Mouse (Mus musculus): Measurements from ENCODE around the gene Lrrc8c.

Gene Lrrc8c

DNA sequence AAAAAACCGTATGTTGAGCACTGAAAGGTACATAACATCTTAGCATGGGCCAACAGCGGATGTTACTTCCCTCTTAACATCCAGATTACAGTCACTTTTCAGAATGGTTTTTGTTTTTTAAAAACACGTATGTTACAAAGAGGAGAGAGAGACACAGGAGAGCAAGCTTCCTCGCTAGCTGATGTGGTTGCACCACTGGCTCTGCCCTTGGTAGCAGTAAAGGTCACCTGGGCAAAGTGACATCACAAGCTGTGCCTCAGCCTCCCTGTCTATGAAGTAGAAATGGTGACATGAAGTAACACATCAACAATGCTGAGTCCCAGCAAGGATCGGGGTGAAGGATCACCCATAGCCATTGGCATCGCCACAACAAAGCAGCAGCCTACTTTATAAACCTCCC, 10.4 kb upstream of the Lrrc8c start:
- DNase-seq: no peak

GRCm38 (mm10) chr5:105512297-105512696, 6.9 kb upstream of the Lrrc8c start:
- DNase-seq: no peak

GRCm38 (mm10) chr5:105515532-105515931, 3.7 kb upstream of the Lrrc8c start:
- DNase-seq: no peak

DNA sequence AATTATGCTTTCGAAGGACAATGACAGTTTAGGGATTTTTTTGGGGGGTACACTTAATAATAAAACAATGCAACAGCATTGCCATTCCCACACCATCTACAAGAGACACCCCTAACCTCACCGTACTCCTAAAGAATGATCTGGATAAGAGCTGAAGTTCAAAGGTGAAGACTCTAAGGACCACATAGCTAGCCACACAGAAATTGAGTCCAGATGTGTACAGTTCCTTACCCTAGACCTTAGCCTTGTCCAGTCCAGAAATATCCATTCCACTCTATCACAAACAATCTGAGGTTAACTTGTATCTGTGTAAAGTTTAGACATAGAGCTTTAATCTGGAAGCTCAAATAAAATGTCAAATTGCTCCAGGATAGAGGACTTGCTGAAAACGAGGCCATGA, 2.9 kb upstream of the Lrrc8c start:
- DNase-seq: no peak

- peak; percentile 38 for DNase-seq
Observed at GRCm38 (mm10) chr5:105517992-105518625, 1.1 kb upstream of the Lrrc8c start.

GRCm38 (mm10) chr5:105518626-105519095, 527 bp upstream of the Lrrc8c start:
- DNase-seq: peak; percentile 74

DNA sequence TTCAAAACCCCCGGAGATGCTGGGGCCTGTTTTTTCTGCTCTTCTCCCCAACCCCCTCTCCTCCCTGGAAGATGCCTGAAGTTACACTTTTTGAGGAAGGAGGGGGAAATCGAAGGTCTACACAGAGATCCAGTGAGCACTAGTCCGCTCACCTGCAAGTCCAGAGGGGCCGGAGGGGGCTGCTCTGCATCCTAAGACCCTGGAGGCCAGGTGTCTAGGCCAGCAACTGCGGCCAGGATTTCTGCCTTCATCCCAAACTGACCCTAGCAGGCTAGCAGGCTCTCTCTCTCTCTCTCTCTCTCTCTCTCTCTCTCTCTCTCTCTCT, 750 bp downstream of the Lrrc8c start:
- DNase-seq: no peak

- no peak for DNase-seq
Observed at GRCm38 (mm10) chr5:105520442-105520965, 1.3 kb downstream of the Lrrc8c start.

DNA sequence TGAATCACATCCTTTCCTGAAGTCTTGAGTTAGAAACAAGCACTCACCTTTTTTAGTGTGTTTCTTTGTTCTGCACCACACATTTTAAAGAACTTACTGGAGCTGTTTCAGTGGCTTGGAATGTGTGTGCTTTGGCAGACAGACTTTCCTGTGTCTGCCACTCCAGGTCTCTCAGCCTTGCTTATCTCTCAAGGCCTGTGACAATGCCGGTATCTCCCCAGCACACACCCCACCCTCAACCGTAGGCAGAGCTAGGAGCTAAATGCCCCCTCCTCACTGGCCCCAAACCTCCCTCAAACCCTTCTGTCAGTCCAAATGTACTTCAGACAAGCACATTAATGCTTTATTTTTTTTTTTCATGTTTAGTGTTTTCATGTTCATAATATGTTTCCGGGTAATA, 4.3 kb downstream of the Lrrc8c start:
- DNase-seq: no peak

DNA sequence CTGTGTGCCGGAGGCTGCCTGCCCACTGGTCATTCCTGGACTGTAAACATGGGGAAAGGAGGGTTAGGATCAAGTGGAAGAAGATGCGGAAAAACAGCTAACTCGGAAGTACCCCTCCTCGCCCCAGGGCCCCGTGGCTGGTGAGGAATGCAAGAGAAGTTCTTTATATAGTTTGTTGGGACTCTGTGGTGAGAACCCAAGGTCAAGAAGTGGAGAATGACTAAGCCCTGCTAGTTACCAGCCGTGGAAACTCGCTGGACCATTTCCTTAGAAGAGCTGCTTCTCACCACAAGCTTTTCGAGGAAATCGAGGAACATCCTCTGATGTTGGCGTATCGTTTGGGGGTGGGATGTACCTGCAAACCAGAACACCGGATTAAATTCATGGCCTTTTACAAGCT, 5.8 kb downstream of the Lrrc8c start:
- no peak for DNase-seq

GRCm38 (mm10) chr5:105526107-105526645, 7.0 kb downstream of the Lrrc8c start:
- DNase-seq: no peak

- no peak for DNase-seq
Observed at GRCm38 (mm10) chr5:105526766-105527165, 7.6 kb downstream of the Lrrc8c start.

- no peak for DNase-seq
Observed at GRCm38 (mm10) chr5:105527477-105528331, 8.5 kb downstream of the Lrrc8c start.

DNA sequence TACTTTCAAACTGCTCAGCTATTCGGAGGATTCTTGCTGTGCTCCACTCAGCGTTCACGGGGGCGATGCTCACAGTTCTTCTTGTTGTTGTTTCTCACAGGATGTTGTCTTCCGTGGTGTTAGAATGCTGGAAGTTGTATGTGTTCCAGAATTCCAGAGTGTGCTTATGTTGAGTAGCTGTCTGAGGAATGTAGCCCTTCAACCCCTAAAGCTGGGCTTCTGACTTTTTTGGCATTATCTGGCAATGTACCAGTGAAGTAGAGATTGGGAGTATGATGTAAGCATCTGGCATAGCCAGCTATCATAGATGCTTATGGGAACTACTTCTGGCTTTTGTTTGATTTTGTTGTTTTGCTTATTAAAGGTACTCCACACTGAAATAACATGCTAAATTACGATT, 11.4 kb downstream of the Lrrc8c start:
- no peak for DNase-seq

GRCm38 (mm10) chr5:105535186-105535585, 16.0 kb downstream of the Lrrc8c start:
- DNase-seq: no peak

GRCm38 (mm10) chr5:105536172-105536571, 17.0 kb downstream of the Lrrc8c start:
- DNase-seq: no peak

DNA sequence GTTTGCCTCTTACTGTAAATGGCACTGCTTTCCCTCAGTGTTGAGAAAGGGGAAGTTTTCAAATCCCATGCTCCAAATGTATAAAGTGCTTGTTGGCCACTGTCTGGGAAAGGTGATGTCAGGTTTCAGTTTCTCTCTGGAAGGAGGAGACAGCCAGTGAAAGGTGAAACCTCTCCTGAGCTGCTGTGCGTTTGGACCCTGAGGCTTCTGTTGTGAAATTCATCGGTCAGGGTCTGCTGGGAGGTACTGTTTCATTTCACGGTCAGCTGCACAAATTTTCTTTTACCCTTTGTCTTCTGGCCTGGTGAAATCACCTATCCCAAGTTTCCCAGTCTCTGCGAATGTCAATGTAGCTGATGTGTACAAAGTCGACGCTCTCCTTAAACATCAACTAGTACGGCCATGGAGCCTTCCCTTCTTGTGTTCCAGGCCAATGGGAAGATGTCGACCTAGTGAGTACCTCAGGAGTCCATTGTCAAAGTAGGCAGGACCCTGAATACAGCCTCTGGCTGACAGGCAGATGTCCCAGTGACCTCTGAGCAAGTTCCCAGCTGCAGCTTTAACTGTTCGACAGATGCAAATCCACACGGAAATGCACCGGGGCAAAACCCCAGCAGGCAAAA, 18.0 kb downstream of the Lrrc8c start:
- no peak for DNase-seq

DNA sequence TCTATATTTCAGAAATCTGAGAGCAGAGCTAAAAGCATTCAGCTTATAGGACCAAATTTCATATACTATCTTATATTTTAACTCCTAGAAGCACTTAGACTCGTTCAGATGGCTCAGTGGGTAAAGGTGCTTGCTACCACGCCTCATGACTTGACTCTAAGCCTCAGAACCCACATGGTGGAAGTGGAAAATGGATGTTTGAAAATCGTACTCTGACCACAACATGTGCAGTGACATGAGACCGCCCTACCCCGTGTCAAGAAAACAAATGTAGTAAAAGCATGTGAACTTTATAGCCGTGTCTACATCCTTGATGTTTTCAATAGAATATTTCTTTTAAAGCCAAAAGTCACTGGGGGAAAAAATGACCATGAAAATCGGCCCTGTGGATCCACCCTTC, 21.9 kb downstream of the Lrrc8c start:
- DNase-seq: no peak

DNA sequence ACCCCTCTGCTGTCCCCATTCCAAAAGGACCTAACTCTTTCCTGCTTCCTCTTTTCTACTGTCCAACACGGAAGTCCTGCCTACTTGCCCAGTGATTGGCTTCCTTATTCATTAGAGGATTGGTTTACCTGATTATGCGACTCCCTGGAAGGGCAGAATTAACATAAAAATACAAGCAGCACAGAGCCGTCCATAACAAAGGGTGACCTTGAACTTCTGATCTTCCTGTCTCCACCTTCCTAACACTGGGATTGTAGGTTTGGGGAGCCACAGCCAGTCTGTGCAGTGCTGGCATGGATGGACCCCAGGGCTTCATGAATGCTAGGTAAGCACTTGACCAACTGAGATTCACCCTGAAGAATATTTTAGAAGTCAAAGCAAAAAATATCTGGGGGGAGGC, 25.9 kb downstream of the Lrrc8c start:
- no peak for DNase-seq

- no peak for DNase-seq
Observed at GRCm38 (mm10) chr5:105547115-105547514, 27.9 kb downstream of the Lrrc8c start.

DNA sequence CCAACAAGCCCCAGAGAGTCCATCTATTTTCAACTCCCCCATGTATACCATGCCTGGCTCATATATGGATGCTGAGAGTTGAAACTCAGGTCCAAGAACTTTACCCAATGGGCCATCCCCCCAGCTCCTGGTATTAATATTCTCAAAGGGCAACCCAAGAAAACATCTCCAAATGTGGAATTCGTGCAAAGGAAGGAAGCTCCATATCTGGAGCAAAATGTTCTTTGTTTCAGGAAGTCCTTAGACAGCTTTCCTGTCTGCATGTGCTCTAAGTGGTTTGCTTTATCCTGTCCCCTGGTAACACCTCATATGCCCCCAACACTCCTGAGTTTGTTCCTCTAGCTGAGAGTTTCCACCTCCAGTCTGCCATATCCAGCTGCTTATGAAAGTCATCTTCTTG, 32.6 kb downstream of the Lrrc8c start:
- no peak for DNase-seq

DNA sequence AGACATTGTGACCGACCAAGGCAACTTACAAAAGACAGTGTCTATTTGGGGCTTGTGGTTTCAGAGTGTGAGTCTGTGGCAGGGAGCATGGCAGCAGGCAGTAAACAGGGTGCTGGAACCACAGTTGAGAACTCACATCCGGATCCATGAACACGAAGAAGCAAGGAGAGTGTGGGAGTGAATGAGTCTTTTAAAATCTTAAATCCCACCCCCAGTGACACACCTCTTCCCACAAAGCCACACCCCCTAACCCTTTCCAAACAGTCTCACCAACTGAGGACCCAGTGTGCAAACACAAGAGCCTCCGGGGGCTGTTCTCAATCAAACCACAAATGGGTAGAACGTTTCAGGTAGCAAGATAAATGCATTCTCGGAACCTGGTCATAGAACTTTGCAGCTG, 37.1 kb downstream of the Lrrc8c start:
- no peak for DNase-seq

- no peak for DNase-seq
Observed at GRCm38 (mm10) chr5:105557346-105557745, 38.2 kb downstream of the Lrrc8c start.
